Mouse (Mus musculus): Measurements from ENCODE around the gene Abtb2. TPM values are rescaled to one million over a fixed set of nuclear protein-coding genes. Genes with fewer than 3 reads are reported as not detected.

The Abtb2 gene
- total RNA-seq, 2 experiments from 2014 or later = 23.2 to 26.2 TPM

DNA sequence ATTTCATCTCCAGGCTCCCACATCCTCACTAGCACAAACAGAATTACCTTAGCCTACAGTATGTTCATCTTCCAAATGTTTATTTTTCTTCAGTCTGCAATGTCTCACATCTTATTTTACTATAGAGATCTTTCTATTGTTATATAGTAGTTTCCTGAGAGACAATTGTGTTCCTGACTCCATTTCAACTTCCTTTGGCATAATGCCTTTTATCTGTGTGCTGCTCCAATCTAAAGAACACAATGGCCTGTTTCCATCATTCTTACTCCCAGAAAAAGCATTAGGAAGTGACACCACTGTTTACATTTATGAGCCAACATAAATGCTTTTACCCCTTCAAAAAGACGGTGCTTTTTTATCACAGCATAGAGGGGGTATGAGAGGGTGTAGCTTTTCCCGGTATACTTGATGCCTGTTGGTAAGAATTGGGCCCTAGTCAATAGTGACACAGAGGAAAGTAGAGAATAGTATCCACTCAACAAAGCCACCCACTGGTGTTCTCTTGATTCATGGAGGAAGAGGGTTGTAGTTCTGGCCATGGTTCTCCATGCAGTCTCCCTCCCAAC, 84.3 kb downstream of the Abtb2 start:
- DNase-seq (ENCODE audit: low spot score) = no peak
- intact Hi-C loops (cut with DNase I) = no loop called here

DNA sequence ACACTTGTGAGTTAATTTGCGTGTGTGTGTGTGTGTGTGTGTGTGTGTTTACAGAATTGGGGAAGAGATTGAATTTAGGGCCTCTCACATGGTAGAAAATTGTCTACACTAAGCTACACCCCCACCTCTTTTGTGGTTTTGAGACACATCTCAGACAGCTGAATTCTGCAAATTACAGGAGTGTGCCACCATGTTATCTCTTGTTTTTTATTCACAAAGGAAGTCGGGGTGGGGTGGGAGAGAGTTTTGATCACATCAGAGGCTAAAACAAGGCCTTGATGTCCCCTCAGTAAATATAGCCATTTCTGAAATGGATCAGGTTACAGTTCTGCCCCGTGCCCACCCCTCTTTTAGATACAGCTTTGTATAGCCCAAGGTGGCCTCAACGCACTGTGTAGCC, 86.0 kb downstream of the Abtb2 start:
- intact Hi-C loops (cut with DNase I) = no loop called here
- no peak for DNase-seq (ENCODE audit: low spot score)

DNA sequence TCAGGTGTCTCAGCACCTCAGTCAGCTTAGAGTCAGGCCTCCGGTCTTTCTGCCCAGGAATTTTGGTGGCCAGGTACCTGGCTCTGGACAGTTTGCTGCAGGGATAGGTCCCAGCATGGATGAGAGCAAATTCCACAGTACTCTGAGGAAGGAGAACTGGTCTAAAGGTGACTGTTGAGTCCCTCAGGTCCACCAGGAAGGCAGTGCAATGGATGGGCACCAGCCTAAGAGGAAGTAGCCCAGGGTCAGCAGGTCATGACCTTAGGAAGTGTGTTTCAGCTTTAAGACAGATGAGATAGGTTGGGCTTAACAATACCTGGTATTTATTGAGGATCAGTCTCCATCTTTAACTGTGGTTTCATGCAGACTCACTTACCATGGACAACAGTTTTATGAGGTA, 88.9 kb downstream of the Abtb2 start:
- intact Hi-C loops (cut with DNase I) = no loop called here
- no peak for DNase-seq (ENCODE audit: low spot score)

DNA sequence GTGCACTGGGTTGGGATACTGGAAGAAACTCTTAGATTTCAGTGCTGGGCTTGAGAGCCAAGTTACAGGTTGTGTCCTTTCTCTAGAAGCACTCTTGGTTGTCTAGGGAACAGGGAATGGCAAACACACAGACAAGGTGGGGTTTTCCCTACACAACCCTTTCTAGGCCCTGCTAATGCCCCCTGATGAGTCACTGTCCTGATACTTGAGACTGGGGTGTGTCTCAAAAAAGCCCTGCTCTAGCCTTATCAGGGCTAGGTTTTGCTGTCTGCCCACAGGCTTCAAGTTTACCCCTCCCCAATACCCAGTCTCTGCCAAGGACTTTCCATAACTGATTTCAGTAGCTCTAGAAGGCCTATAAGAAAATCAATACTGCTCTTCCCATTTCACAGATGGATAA, 89.9 kb downstream of the Abtb2 start:
- intact Hi-C loops (cut with DNase I) = no loop called here
- no peak for DNase-seq (ENCODE audit: low spot score)

DNA sequence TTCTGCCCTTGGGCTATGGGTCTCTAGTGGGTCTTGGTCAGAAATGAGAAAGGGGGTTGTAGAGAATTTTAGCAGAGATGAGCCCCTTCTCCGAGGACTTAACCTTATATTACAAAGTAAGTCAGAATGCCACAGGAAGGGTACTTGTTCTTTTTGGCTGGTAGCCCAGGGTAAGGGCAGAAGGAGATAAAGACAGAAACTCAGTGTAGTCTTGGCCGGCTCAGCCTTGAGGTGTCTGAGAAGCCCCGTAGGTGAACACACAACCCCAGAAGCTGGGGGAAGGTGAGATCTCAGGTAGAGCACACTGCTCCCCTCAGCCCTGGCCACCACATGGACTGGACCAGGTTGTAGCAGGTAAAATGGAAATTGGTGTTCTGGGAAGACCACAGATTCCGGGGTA, 93.1 kb downstream of the Abtb2 start:
- intact Hi-C loops (cut with DNase I) = no loop called here
- no peak for DNase-seq (ENCODE audit: low spot score)

DNA sequence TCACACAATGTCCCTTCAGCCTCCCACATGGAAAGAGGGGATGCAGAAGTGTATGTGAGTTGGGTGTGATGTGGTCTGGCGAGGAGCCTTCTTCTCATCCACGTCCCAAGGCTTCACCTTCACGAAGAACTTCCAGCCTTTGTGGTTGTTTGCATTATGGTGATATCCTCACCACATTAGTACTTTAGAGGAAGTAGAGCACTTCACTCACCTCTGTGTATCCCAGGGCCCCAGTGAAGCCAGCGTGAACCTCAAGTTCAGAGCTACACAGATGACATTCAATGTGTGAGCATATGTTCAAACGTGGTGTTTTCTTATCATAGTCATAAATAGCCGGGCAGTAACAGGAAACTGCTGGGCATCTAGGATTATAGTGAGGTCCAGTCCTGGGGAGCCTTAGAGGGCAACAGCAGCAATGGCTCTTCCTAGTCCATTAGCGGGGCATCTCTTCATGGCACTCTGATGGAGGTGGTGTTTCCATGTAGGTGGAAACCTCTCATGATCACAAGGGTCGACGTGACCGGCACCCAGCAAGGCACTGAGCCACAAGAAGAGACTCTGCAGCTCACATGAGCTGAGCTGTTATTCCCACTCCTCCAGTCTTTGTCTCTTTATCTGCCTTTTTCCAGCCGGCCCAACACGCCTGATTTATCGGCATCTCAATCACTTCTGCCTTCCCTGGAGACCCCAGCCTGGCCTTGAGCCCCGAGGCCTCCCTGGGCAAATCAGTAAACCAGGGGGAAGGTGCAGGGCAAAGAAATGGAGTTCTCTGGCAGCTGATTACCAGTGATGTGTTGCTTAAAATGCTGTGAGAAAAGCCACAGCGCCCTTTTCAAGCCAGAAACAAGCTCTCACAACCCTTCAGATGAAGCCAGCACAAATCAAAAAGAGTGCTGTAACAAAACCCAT, 93.8 kb downstream of the Abtb2 start:
- intact Hi-C loops (cut with DNase I) = loop anchor here (5.0 kb wide), 1 partner anchor 42 kb away; no protein-coding TSS in a partner anchor
- no peak for DNase-seq (ENCODE audit: low spot score)

DNA sequence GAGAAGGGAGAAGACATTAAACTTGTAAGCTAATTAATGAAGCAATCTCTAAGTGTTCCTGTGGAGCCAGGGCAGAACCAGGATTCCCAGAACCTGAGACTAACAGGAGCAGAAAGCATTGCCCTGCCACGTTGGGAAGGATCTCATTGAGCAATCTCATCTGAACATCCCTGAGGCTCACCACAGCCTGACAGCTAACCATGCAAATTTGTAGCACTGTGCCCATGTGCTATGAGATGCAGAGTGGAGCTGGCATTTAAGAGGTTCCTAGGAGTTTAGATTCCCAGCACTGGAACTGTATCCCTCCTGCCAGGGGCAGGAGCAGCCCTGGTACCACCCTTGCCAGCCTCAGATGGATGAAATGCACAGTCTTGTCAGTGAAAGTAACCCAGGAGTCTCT, 95.6 kb downstream of the Abtb2 start:
- no peak for DNase-seq (ENCODE audit: low spot score)
- intact Hi-C loops (cut with DNase I) = loop anchor here (5.0 kb wide), 1 partner anchor 41 kb away; no protein-coding TSS in a partner anchor

DNA sequence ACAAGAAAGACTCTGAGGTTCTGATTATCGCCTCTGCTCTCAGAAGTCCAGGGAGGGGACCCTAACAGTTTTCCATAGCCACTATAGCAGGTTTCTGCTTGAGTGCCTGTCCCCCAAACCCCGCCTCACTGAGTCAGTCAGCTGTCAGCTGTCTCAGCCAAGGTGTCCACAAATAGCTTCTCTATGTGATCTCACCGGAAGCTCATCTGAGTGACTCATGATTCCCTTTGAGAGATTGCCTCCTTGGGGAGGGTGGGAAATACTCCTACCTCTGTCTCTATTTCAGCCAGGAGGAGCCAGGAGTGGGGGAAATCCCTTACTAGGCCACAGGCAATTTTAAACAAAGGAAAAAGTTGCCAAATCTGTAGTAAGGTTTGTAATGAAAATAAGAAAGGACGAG, 96.0 kb downstream of the Abtb2 start:
- peak; percentile 21 for DNase-seq (ENCODE audit: low spot score)
- intact Hi-C loops (cut with DNase I) = loop anchor here (5.0 kb wide), 1 partner anchor 40 kb away; no protein-coding TSS in a partner anchor

DNA sequence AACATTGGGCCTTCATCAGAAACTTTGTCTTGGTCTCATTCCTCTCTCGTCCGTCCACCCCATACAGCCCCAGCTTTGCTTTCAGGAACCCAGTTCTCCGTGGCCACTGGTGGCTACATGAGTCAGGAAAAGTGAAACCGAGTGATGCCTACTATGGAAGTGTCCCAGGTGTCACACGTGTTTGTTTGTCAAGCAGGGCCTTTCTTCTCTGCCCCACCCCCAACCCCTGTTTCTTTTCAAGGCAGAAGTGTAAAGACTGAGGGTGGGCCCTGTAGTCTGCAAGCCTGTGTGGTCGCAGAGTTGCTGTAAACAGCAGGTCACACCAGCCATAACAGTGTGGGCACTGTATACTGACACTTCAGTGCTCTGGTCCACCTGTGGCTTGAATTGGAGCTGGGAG, 98.2 kb downstream of the Abtb2 start:
- no peak for DNase-seq (ENCODE audit: low spot score)

DNA sequence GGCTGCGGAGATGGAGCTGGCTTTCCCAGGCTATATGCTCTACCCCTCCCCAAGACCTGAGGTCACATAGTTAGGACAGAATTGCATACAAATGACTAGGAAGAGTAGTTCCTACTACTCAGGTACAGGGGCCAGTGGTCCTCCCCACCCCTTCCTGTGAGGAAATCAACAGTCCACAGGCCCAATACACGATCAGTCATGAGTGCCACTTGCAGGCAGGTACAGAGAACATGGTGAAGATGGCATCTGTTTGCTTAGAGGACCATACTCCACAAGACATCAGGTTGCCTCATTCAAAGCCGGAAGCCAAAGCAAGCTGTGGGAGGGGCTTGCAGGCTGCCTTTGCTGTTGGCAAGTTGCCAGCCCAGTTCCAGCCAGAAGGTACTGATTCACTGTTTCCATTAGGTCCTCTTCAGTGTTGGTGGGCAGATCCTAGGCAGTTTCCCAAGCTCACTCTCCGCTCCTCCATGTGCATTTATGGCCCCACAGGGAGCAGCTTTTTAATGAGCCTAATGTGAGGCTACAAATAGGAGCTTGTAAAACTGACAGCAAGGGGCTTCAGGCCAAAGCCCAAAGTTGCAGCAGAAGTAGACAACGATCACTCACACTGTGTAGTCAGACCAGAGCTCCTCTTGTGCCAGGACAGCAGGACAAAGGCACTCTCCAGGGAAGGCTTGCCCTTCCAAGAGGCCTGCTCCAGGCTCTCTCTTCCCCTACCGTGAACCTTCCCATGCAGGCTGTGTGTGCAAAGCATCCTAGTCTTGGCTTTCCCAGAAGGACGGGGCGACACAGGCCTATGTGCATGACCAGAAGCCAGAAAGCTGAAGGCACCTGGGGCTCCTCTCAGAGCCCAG, 102.1 kb downstream of the Abtb2 start:
- intact Hi-C loops (cut with DNase I) = no loop called here
- DNase-seq (ENCODE audit: low spot score) = no peak

More for the DNA sequence above, 98.2 kb downstream of the Abtb2 start:
- intact Hi-C loops (cut with DNase I) = loop anchor here (5.0 kb wide), 1 partner anchor 38 kb away; no protein-coding TSS in a partner anchor

DNA sequence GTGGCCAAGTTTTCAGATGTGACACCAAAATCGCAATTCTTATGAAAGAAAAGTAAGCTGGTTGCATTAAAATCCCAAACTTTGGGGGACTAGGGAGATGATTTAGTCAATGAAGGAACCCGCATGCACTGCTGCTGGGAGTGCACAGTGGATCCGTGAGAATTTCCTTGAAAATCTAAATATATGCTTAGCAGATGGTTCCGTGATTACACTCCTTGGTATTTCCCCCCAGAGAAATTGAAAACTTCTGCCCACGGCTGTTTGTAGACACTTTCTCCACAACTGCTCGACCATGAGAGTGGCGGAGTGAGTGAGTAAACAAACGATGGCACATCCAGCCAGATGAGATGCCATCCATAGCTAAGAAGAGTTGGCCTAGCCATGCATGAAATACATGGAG, 102.8 kb downstream of the Abtb2 start:
- no peak for DNase-seq (ENCODE audit: low spot score)

DNA sequence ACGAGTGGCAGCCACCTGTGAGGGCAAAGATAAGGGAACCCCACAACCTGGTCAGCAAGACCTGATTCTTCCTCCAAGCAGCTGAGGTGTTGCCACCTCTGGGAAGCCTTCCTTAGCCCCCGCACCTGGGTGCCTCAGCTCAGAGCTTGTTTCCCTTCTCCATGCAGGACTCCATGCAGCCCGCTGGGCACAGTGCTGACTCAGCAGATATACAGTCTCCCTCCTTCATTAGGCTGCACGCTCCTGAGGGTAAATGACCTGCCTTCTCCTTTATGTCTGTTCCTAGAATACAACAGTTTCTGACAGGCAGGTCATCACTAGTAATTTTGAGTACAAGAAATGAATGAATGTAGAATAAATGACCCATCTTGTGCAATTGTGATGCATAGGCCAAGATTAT, 103.5 kb downstream of the Abtb2 start:
- intact Hi-C loops (cut with DNase I) = no loop called here
- DNase-seq (ENCODE audit: low spot score) = no peak

More for the DNA sequence above, 102.8 kb downstream of the Abtb2 start:
- intact Hi-C loops (cut with DNase I) = no loop called here

DNA sequence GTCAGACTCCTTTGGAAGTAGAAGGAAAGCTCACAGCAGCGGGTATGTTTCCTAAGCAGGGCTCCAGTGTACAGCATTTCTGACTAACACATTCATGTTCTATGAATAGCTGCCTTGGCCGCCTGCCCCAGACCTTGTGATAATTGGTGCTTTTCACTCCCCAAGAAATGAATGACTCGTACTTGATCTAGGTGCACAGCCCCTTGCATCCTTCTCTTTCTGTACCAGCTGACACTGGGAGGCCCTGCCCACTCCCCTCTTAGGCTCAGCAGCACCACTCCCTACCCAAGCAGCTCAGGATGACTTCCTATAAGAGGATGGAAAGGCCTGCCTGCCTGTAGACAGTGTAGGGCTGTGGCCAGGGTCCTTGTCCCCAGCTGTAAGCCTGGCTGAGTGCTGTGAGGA, 104.2 kb downstream of the Abtb2 start:
- peak; percentile 68 for DNase-seq (ENCODE audit: low spot score)
- intact Hi-C loops (cut with DNase I) = no loop called here

DNA sequence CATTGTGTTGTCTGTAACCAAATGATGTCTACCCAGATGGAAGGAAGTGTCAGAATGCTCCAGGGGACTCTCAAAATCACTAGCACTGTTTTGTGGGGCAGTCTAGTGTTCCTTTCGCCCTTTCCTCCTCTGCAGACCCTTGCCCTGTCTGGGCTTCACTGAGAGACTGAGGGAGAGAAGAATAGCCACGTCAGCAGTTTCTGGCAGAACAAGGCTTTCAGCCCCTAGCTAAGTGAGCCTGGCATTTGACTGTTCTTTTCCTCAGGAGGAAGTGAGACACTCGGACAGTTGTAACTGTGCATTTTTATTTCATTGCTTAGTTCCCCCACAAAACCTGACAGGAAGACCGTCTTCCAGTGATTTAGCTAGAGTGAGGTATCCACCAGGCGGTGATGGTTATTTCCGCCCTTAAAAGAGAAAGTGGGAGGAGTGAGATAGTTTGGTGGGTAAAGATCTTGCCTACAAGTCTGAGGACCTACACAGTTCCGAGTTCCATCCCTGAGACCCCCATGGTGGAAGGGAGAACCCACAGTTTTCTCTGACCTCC, 106.5 kb downstream of the Abtb2 start:
- intact Hi-C loops (cut with DNase I) = no loop called here

DNA sequence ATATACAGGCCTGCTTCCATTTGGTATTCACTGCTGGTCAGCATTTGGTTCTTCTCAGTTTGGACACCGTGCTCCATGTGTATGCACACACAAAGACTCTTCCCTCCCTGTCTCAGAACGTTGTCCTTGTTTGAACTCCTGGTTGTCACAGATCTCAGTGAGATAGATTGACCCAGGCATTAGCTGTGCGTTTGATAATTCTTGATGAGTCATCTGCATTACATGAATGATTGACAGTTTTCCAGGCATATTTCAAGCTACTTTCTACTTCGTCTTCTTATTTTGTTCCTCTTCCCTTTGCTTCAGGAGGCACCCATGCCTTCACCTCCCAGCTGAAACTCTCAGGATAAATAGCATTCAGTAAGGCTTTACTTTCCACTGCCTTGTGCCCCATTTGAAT, 107.5 kb downstream of the Abtb2 start:
- intact Hi-C loops (cut with DNase I) = no loop called here
- no peak for DNase-seq (ENCODE audit: low spot score)

More for the DNA sequence above, 106.5 kb downstream of the Abtb2 start:
- DNase-seq (ENCODE audit: low spot score) = no peak

DNA sequence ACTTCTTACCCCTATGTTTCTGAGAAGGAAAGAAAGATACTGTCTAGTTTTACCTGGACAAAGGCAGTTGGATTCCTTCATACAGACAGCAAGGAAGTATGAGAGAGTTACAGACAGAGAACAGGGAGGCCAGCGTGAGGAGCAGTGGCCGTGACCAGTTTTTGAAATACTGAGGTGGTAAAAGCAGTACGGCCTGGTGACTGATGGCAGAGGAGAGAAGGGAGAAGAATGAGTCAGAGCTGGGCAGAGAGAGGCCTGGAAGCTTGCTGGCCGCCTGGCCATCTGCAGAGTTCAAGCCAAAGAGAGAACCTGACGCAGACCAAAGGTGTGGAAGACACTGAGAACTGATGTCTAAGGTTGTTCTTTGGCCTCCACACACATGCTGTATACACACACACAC, 109.3 kb downstream of the Abtb2 start:
- intact Hi-C loops (cut with DNase I) = no loop called here
- DNase-seq (ENCODE audit: low spot score) = no peak

DNA sequence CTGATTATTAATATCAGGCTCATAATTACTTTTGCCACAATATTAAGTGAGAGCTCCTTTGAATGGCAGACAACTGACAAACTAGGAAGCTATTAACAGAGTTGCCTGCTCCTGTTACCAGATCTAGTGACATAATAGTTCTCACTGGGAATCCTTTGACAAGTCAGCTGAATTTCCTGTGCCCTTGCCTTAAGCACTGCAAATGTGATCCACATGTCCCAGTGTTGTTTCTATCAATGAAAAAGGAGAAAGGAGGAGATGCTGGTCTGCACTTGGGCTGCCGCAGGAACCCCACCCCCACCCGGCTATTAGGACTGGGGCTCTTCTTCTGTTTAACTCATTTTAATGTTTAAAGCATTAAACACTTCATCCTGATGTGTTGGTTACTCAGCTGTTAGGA, 110.7 kb downstream of the Abtb2 start:
- intact Hi-C loops (cut with DNase I) = no loop called here
- DNase-seq (ENCODE audit: low spot score) = no peak

DNA sequence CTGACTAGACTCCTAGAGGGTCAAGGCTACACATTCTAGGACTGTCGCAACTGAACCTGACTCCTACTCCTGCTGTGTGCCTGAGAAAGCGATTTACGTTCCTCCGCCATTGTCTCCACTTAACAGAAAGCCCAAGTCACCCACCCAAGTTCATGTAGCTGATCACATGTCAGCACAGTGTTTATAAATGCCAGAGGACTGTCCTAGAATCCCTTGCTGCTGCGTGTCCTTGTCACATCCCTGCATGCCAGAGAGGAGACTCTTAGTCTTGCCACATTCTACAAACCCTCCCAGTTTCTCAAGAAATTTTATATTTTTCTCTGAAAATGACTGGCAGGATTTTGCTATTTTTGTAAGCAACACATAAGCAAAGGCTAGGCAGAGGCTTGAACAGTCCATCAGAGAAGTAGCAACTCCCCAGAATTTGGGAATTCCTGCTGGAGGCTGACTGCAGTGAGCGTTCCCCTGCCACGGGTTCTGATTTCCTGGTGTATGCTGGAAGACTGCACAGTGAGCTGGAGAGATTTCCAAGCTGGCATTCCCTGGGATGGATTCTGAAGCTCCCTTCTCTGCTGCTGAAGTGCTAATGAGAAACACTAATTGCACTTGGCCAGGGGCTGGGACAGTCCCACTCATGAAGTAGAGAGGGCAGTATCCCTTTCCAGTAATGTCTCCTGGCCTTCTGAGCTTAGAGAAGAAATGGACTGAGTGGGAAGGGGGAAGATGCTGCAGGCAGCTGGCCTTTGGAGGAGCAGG, 111.7 kb downstream of the Abtb2 start:
- no peak for DNase-seq (ENCODE audit: low spot score)
- intact Hi-C loops (cut with DNase I) = no loop called here

DNA sequence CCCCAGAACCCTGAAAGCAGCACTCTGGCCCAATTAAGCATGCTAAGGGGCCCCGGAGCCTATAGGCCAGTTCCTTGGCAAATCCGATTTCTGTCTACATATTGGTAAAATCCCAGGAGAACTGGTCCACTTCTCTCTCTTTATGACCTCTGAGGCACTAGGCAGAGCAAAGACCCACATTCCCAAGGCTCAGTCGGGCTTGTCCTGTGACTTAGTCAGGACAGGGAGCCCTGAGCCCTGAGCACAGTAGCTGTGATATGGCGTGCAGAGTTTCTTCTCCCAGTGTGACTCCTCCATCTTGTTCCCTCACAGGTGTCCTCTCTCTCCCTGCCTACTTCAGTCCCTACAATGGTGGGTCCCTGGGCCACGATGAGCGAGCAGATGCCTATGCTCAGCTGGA, 112.3 kb downstream of the Abtb2 start:
- intact Hi-C loops (cut with DNase I) = no loop called here
- DNase-seq (ENCODE audit: low spot score) = no peak
